Mouse (Mus musculus) thymus, postnatal 25 days (tissue): ENCODE results near the gene Gm49425.

ENCODE experiments used
- DNase-seq: peaks from one replicate; pipeline ENCODE4 v3.0.0; 2022

The Gm49425 gene

GRCm38 (mm10) chr15:101485911-101486635 lies 31.0 kb downstream of the Gm49425 start:
- peak; percentile 62 for DNase-seq

DNA sequence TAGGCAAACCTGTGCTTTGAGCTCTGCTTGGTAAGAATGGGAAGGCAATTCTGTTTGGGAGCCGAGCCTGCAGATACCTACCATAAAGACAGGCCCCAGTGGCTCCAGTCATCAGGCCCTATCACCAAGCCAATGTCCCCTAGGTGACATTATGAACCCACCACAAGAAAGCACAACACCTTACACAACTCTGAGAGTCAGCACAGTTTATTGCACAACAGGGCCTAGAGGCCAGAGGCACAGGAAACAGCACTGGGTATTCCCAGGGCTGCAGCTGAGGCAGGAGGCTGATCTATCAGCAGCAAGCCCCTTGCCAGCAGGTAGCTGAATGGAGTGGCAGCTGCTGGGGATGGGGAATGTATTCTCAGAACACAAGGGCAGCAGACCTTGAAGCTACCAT lies 32.1 kb downstream of the Gm49425 start:
- no peak for DNase-seq

DNA sequence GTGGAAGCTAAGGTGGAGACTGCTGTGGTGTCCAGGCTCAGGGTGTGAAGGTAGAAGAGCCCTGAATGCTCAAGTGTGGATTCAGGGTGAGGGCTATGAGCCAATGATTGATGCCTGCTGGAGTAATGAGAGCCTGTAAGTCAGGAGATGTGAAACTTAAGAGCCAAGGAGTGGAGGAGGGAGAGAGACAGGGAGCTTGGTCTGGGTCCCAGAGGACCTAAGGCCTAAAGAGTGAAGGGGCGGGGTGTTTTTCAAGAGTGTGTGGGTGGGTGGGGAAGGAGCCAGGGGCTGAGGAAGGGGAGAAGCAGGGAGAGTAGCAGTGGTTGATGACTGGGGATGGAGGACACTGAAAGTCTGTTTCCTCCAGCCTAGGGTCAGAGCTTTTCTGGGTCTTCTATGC lies 33.4 kb downstream of the Gm49425 start:
- DNase-seq: no peak

GRCm38 (mm10) chr15:101482056-101482455 lies 35.0 kb downstream of the Gm49425 start:
- DNase-seq: no peak

- no peak for DNase-seq
Measured at GRCm38 (mm10) chr15:101479666-101480060, 37.4 kb downstream of the Gm49425 start.

DNA sequence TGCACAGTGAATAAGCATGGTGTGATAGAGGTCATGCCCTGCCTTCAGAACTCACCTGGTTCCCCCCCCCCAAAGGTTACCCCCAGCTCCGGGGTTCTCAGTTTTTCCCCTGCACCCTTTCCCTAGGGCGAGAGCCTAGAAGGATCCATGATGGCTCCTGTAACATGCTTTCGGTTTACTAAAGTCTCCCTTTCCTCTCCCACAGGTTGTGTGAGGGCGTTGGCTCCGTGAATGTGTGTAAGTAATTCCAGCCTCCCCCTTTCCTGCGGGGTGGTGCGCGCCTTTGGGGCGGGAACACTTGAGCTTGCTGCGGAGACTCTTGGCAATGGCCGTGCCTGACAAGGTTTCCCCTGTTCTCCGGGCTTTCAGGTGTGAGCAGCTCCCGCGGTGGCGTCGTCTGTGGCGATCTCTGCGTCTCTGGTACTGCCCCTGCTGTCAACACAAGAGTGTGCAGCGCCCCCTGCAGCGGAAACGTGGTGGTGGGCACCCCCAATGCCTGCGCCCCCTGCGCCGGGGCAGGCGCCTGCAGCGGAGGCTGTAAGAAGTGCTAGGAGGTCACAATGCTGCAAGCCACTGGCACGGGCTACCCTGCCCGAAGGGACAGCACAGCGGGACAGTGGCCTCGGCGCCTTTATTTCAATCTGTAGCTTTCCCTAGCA lies 37.9 kb downstream of the Gm49425 start:
- DNase-seq: peak; percentile 80

DNA sequence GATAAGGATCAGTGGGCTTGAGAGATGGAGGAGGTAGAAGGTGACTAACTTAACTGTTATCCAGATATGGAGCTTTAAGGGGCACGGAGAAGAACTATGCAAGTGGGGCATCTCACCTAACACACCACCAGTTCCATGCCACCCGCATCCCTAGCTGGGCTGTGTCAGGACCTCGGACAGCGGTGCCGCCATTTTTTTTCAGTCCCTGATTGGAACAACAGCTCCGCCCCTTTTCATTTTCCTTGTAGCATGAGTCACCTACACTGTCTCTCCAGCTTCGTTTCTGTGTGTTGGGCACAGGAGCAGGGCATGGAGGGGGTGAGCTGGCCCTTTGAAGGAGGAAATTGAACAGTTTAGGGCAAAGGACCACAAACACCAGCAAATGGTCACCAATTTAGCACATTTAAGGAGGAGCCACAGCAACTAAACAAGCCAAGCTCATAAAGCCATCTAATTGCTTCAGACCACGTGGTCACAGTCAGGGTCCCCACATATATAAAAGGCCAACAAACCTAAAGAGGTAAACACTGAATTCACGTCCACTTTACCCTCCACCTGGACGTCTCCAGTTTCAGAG lies 44.0 kb downstream of the Gm49425 start, which contains the start of gene Krt86:
Krt86 (plus strand) TSS at position 527 of the 577 bp plus-strand sequence.
- no peak for DNase-seq

GRCm38 (mm10) chr15:101469093-101469492 lies 48.0 kb downstream of the Gm49425 start:
- DNase-seq: no peak
